Mouse (Mus musculus): ENCODE data around the gene Zc3h12a. TPM values are rescaled to one million over a fixed set of nuclear protein-coding genes. Genes with fewer than 3 reads are reported as not detected.

Gene Zc3h12a
- polyA plus RNA-seq, 1 experiment: 36.7 TPM

DNA sequence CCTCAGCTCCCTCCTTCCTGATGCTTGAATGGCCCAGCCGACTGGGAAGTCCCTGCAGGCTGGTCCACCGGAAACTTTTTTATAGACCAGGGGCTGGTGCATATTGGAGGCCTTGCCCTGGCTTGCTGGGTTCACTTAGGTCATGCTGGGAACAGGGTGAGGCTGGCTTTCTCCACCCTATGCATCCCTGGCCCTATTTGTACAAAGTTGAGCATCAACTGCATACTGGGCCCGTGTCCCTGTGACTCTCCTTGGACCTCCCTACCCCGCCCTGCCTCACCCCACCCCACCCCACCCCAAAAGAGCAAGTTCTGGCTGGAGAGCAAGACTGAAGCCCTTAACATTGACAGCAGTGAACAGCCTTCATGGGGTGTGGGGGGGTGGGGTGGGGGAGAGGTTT, 6.6 kb upstream of the Zc3h12a start:
- Histone ChIP-seq H3K4me3 (ENCODE audit: low read depth, low read length) (no peak overlapping the region), H3K4me1 (ENCODE audit: control insufficient read depth, insufficient read depth, insufficient read length, low read length) (peaks cover 2% of the 10 kb centered on the region; the same call in 1 of the 2 replicates), H3K27ac (ENCODE audit: insufficient read depth, low read depth, low read length) (no peak overlapping the region), H3K36me3 (ENCODE audit: control insufficient read depth, insufficient read depth, low read length) (no peaks in the 10 kb centered on the region), H3K27me3 (ENCODE audit: control insufficient read depth, insufficient read depth, low read length) (no peaks in the 10 kb centered on the region)
- TF ChIP-seq POLR2A (IDR thresholded peaks at IDR 0.05; ENCODE audit: low read depth, low read length) (no peak), CTCF (IDR thresholded peaks at IDR 0.05; ENCODE audit: extremely low read depth, insufficient read length, insufficient replicate concordance, low read depth, low read length) (no peak)
- whole genome bisulfite sequencing: 50% methylated on average over 4 of the region's 4 CpGs

DNA sequence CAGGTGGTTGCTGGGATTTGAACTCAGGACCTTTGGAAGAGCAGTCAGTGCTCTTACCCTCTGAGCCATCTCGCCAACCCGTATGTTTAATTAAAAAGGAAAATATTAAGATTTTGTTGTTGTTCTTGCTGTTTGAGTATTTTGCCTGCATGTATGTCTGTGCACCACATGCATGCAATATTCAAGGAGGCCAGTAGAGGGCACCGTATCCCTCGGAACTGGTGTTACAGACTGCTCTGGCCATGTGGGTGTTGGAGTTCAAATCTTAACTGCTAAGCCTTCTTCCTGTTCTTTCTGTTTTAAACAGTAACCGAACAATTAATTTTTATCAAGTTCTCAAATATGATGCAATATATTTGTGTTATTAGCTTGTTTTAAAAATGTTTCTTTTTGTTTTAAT, 4.8 kb upstream of the Zc3h12a start:
- H3K4me3 ChIP-seq (ENCODE audit: low read depth, low read length): no peak overlapping the region
- TF ChIP-seq POLR2A (IDR thresholded peaks at IDR 0.05; ENCODE audit: low read depth, low read length): no peak
- TF ChIP-seq CTCF (IDR thresholded peaks at IDR 0.05; ENCODE audit: extremely low read depth, insufficient read length, insufficient replicate concordance, low read depth, low read length): peak; percentile 70; the same call in 1 of the 2 replicates
- WGBS: 35% methylated on average over 5 of the region's 5 CpGs
- H3K27ac ChIP-seq (ENCODE audit: insufficient read depth, low read depth, low read length): no peak overlapping the region
- no peaks in the 10 kb centered on the region for H3K36me3 ChIP-seq (ENCODE audit: control insufficient read depth, insufficient read depth, low read length)
- H3K27me3 ChIP-seq (ENCODE audit: control insufficient read depth, insufficient read depth, low read length): no peaks in the 10 kb centered on the region
- peaks cover 9% of the 10 kb centered on the region for H3K4me1 ChIP-seq (ENCODE audit: control insufficient read depth, insufficient read depth, insufficient read length, low read length)

DNA sequence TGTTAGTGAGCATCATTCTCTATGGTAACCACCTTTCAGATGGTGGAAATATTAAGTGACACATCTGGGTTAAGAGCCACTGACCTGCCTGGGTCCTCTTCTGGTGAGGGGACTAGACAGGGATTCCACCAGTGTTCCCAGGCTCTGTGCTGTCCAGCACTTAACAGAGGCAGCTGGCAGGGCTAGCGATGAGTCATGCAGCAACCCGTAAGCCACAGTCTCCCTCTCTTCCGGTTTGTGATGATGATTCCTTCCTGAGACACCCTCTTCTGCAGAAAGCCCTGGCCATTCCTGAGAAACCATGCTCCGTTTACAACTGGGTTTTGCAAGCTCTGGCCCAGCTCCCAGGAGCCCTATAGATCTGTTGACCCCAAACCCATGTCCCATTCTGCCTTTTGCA, 3.9 kb upstream of the Zc3h12a start:
- Histone ChIP-seq H3K27me3 (ENCODE audit: control insufficient read depth, insufficient read depth, low read length) (no peaks in the 10 kb centered on the region), H3K27ac (ENCODE audit: insufficient read depth, low read depth, low read length) (0 out of 2 replicates have a peak overlapping the region, but pooled peaks have one; percentile 4), H3K4me1 (ENCODE audit: control insufficient read depth, insufficient read depth, insufficient read length, low read length) (peaks cover 9% of the 10 kb centered on the region), H3K4me3 (ENCODE audit: low read depth, low read length) (no peak overlapping the region), H3K36me3 (ENCODE audit: control insufficient read depth, insufficient read depth, low read length) (0 out of 2 replicates have a peak, but pooled peaks cover under 1% of the 10 kb centered on the region)
- TF ChIP-seq POLR2A (IDR thresholded peaks at IDR 0.05; ENCODE audit: low read depth, low read length) (no peak), CTCF (IDR thresholded peaks at IDR 0.05; ENCODE audit: extremely low read depth, insufficient read length, insufficient replicate concordance, low read depth, low read length) (no peak)
- 48% methylated on average over 4 of the region's 4 CpGs for WGBS

DNA sequence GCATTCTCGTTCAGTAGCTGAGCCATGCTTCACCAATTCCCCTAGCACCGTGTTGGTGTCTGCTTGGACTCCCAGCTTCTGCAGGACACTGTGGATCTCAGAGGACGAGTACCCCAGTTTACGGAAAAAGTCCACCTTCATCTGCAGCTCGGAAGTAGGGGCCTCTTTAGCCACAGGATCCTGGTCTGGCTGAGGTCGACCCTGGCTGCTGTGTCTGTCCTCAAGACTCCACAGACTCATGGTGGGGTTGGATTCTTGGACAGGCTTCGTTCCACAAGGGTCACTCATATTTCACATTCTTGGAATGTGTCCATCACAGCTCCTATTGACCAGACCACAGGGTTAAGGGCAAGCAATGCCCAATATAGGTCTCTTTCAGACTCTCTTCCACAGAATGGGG, 879 bp downstream of the Zc3h12a start:
- peak overlapping the region; percentile 98 for H3K27ac ChIP-seq (ENCODE audit: insufficient read depth, low read depth, low read length)
- no peaks in the 10 kb centered on the region for H3K27me3 ChIP-seq (ENCODE audit: control insufficient read depth, insufficient read depth, low read length)
- no peak for TF ChIP-seq POLR2A (IDR thresholded peaks at IDR 0.05; ENCODE audit: low read depth, low read length)
- TF ChIP-seq CTCF (IDR thresholded peaks at IDR 0.05; ENCODE audit: extremely low read depth, insufficient read length, insufficient replicate concordance, low read depth, low read length): no peak
- H3K4me3 ChIP-seq (ENCODE audit: low read depth, low read length): peak overlapping the region; percentile 77
- peaks cover 34% of the 10 kb centered on the region for H3K4me1 ChIP-seq (ENCODE audit: control insufficient read depth, insufficient read depth, insufficient read length, low read length)
- WGBS: 39% methylated on average over 7 of the region's 7 CpGs
- peaks cover 20% of the 10 kb centered on the region for H3K36me3 ChIP-seq (ENCODE audit: control insufficient read depth, insufficient read depth, low read length)

DNA sequence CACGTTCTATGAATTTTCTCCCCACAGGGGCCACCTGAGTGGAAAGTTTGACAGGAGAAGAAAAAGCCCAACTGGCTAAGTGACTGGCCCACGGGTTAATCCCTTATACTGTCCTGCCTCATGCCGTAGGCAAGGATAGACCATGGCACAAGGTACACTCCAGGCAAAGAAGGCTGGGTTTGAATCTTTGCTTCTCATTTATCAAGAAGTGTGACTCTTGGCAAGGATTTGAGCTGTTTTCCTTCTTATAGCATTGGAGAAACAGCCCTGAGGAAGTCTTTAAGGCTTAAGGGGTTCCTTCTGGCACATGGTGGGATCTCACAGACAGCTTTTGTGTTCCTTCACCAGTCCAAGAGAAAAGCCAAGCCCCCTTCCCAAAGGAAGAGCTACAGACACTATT, 1.5 kb downstream of the Zc3h12a start:
- peak overlapping the region; percentile 77 for H3K4me3 ChIP-seq (ENCODE audit: low read depth, low read length)
- peaks cover 36% of the 10 kb centered on the region for H3K4me1 ChIP-seq (ENCODE audit: control insufficient read depth, insufficient read depth, insufficient read length, low read length)
- TF ChIP-seq POLR2A (IDR thresholded peaks at IDR 0.05; ENCODE audit: low read depth, low read length) (no peak), CTCF (IDR thresholded peaks at IDR 0.05; ENCODE audit: extremely low read depth, insufficient read length, insufficient replicate concordance, low read depth, low read length) (no peak)
- peak overlapping the region; percentile 100 for H3K27ac ChIP-seq (ENCODE audit: insufficient read depth, low read depth, low read length)
- H3K27me3 ChIP-seq (ENCODE audit: control insufficient read depth, insufficient read depth, low read length): no peaks in the 10 kb centered on the region
- peaks cover 26% of the 10 kb centered on the region for H3K36me3 ChIP-seq (ENCODE audit: control insufficient read depth, insufficient read depth, low read length)
- WGBS: 27% methylated on average over 3 of the region's 3 CpGs

DNA sequence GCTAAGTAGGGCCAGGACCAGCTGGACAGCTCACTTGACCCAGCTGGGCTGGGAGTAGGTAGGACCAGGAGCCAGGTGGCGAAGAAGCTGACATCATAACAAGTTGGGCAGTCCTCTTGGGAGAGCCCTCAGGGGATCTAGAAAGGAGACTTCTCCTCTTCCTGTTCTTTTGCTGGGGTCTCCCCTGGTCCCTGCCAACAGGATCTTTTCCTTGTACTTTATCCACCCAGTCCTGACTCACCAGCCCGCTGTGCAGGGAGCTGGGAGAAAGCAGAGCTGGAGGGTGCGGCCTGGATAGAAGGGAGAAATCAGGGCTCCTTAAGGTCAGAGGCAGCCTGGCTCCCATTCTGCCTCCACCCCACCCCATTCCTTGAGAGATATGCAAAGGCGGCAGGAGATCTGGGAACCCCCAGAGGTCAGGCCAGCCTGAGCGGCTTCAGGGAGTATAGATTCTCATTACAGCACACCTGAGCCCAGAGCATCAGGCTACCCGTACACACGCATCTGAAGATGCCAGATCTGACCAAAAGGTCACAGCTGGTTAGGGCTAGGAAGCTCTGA, 2.2 kb downstream of the Zc3h12a start:
- Histone ChIP-seq H3K4me1 (ENCODE audit: control insufficient read depth, insufficient read depth, insufficient read length, low read length) (peaks cover 36% of the 10 kb centered on the region), H3K27me3 (ENCODE audit: control insufficient read depth, insufficient read depth, low read length) (no peaks in the 10 kb centered on the region), H3K27ac (ENCODE audit: insufficient read depth, low read depth, low read length) (peak overlapping the region; percentile 100), H3K36me3 (ENCODE audit: control insufficient read depth, insufficient read depth, low read length) (peaks cover 34% of the 10 kb centered on the region), H3K4me3 (ENCODE audit: low read depth, low read length) (peak overlapping the region; percentile 77)
- WGBS: 30% methylated on average over 7 of the region's 7 CpGs
- TF ChIP-seq POLR2A (IDR thresholded peaks at IDR 0.05; ENCODE audit: low read depth, low read length) (no peak), CTCF (IDR thresholded peaks at IDR 0.05; ENCODE audit: extremely low read depth, insufficient read length, insufficient replicate concordance, low read depth, low read length) (no peak)

DNA sequence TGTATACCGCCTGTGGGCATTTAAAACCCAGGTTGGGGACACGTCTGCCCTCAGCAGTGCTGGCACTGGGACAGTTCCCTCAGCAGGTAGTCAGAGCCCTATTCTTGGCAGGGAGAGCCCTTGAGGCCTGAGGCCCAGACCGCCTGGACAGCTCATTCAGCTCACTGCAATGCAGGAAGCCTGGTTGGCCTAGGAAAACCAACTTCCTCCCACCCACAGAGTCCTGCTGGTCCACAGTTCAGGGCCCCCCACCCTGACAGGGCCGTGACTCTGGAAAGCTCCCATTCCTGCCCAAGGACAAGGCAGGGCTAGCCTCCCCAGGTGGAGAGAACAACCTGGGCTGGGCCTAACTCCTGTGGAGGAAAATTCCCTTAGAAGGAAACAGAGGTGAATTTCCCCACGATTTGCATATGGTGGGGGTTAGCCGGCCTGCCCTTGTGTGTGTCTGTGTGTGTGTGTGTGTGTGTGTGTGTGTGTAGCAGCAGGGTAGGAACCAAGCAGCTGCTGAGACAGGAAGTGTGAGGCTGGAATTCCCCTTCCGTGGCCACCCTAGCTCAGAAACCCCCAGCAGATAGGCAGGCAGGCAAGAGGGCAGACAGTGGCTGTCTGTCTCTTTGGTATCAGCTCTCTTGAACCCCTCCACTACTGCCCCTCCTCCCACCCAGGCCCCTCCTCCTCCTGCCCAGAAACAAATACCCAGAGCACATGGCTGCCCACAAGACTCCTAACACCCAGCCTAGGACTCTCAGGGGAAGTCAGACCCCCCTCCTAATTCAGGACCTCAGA, 3.0 kb downstream of the Zc3h12a start:
- H3K27ac ChIP-seq (ENCODE audit: insufficient read depth, low read depth, low read length): peak overlapping the region; percentile 100

More for the DNA sequence above, 3.0 kb downstream of the Zc3h12a start:
- Histone ChIP-seq H3K4me3 (ENCODE audit: low read depth, low read length) (peak overlapping the region; percentile 77), H3K27me3 (ENCODE audit: control insufficient read depth, insufficient read depth, low read length) (no peaks in the 10 kb centered on the region), H3K4me1 (ENCODE audit: control insufficient read depth, insufficient read depth, insufficient read length, low read length) (peaks cover 36% of the 10 kb centered on the region), H3K36me3 (ENCODE audit: control insufficient read depth, insufficient read depth, low read length) (peaks cover 42% of the 10 kb centered on the region)
- TF ChIP-seq CTCF (IDR thresholded peaks at IDR 0.05; ENCODE audit: extremely low read depth, insufficient read length, insufficient replicate concordance, low read depth, low read length): no peak
- TF ChIP-seq POLR2A (IDR thresholded peaks at IDR 0.05; ENCODE audit: low read depth, low read length): peak; percentile 48
- WGBS: 19% methylated on average over 7 of the region's 7 CpGs

Data from small intestine, adult 2 months (tissue).